Mouse (Mus musculus): ENCODE results near the gene Dab1.

Gene Dab1

DNA sequence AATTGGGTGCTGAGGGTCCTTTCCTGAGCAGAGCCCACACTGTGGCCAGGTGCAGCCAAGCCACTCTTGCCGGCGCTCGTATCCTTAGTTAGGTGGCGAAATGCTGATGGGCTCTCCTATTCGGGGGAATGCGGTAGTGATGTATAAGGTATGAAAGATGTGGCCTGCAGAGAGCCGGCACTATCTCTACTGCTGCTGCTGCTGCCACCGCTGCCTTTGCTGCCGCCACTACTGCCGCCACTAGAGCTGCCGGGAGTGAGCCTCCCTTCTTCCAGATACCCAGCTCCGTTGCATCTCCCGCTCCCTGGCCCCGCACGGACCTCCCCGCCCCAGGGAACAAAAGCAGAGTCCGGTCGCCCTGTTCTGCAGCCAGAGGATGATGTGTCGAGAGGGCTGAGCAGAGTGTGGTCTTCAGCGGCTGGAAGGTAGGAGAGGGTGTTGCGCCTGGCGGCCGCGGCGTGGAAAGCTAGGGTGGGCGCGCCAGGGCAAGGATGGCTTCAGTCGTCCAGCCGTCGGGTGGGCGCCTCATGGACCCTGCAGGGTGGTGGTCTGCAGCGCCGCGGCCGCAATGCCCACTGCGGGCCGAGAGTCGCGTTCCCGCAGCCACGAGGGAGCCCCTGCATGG, at the start of gene Dab1:
Gene Dab1, plus strand, starts transcription at position 39 of the 625 bp plus-strand sequence.
- DNase-seq = no peak

DNA sequence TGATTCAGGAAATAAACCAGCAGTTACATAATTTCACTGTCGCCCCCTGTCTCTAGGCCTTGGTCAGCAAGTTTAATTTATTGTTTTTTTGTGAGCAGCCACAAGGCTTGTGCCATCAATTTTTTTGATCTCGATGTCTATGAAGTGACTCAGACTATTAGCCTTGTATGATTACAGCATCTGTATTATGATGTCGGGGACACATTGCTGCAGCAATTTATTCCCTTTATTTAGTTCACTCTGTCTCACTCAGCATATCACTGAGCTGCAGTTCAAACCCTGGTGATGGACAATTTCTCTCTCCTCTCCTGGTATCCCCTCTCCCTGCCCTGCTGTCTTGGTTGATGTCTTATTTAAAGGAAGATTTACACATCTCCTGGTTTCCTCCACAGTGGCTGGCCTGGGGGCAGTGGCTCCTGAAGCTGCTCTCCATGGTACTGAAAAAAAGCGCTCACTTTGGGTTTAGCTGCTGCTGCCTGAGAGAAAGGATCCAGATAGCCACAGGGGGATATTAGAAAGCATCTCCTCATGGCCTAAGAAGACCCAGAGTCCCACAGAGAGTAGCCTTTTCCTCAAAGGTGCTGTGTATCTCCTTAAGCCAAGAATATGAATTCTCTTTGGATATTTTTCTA, 47.3 kb upstream of the Dab1 start:
- no peak for DNase-seq

DNA sequence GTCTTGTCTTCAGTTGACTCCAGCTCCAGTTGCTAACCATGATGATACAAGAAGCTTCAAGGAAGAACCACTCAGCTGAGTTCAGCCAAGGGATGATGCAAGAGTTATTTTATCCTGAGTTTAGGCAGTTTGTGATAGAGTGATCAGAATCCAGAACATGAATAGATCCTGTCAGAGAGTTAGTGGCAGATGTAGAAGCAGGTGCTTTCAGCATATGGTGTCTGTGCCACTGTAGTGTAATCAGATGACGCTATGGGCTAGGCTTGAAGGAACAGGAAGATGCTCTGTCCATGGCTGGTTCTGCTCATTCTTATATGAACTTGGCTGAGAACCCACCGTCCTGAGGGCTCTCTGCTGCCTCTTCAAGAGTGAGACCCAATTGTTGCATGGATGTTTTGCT, 43.6 kb upstream of the Dab1 start:
- no peak for DNase-seq

- no peak for DNase-seq
These were observed 42.9 kb upstream of the Dab1 start for GRCm38 (mm10) chr4:103576305-103576704.

DNA sequence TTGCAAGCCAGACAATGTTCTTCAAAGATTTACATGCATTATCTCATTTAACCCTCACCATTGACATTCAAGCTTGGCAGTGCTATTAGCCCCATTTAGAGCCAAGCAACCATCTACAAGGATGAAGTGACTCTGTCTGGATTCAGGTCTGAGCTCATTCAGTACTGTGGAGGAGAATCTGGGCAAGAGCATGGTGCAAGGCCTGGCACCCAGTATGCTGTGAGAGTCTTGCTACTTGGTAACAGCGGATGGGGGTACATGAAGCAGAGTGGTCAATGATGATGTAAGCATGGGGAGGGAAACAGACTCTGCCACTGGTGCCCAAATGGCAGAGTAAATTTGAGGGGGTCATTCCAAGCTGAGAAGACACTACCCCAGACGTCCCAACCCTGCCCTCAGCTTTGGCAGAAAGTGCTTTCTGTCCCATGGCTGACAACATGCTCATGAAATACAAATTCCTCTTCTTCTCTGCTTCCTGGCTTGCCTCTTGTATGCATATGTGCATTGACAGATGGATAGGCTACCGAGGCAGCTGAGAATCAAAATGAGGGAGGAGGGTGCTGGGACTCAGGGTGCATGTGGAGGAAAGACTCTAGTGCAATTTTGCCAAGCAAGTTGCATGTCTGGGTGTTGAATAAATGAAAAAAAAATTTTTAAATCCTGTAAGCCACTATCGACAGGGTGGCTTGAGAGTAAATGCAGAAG, 41.9 kb upstream of the Dab1 start:
- DNase-seq = no peak

DNA sequence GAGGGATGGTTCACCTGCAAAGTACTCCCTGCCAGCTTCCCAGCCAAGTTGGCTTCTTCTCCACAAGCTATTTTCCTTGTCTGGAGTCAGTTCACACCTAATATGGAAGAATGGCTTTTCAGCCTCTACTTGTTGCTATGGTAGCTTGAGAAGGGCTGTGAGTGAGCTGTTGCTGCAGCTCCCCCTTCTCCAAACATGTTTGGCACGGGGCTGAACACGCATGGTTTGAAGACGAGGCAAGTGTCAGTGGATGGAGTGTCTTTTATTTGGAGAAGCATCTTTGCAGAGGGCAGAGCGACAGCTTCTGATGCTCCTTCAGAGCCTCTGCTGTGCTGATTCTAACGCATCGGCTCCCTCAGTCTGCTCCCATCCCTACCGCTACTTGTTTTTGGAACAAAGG, 41.3 kb upstream of the Dab1 start:
- no peak for DNase-seq

DNA sequence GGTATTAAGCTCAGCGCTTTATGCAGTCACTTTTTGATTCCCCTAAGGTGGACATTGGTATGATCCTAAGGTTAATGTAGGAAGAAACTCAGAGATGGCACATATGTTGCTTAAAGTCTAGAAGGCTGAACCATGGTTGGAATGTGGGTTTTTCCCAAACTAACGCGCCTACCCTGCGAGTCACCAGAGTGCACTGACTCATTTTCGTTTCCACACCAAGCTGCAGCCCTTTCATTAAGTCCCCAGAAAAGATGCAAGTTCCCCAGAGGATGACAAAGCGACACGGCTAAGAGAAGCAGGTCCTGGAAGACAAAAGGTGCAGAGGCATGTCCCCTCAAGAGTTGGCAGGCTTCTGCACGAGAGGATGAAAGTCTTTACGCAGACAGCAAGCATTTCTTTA, 39.1 kb upstream of the Dab1 start:
- DNase-seq = no peak

DNA sequence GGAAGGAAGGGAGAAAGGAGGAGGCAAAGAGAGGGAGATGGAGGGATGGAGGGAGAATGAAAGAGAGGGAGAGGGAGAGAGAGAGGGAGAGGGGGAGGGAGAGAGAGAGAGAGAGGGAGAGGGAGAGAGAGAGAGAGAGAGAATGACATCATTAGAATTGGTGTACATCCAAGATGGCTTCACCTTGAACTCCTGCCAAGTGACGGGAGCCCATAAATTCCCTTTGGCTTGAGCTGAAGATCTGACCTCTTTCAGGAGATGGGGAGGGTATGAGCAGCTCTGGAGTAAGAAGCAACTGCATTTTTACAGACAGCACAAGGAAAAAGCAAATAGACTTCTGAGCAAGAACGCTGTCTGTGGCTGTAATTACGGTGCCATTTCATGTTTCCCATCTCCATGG, 4.1 kb upstream of the Dab1 start:
- DNase-seq = no peak

DNA sequence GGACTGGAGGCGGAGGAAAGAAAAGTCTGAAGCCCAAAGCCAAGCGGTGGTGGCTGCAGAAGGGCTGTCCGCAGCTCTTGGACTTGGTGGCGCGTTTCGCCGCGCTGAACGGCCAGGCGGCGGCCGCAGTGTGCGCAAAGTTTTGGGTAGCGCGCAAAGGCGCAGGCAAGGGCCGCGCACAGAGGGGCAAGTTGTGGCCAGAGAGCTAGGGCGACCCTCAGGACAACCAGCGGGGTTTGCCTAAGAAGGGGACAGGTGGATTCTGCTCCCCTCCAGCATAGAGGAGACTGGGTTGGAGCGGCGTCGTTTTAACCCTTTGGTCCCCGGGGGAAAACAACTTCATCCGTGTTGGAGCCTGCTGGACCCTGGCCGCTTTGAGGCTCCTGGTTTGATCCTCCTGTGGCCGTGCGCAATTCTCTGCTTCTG, 800 bp downstream of the Dab1 start:
- no peak for DNase-seq

GRCm38 (mm10) chr4:103620590-103621155, 1.5 kb downstream of the Dab1 start:
- DNase-seq = no peak

DNA sequence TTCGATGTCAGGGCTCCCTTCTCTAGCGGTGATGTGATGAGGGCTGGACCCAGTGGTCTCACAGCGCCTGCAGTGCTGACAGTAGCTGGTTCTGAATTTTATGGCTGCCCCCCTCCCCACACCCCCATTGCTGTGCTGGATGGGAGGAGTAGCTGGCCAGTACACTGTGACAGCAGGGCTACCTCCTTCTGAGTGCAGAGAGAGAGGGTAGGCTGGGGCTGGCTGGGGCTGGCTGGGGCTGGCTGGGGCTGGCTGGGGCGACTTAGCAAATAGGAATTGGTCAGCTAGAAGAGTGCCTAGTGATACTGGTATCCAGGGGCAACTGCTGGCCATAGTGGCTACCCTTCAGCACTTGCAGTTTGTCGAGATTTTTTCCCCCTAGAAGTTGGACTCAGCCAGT, 2.4 kb downstream of the Dab1 start:
- DNase-seq = no peak

- no peak for DNase-seq
These were observed 11.0 kb downstream of the Dab1 start for GRCm38 (mm10) chr4:103630177-103630576.

DNA sequence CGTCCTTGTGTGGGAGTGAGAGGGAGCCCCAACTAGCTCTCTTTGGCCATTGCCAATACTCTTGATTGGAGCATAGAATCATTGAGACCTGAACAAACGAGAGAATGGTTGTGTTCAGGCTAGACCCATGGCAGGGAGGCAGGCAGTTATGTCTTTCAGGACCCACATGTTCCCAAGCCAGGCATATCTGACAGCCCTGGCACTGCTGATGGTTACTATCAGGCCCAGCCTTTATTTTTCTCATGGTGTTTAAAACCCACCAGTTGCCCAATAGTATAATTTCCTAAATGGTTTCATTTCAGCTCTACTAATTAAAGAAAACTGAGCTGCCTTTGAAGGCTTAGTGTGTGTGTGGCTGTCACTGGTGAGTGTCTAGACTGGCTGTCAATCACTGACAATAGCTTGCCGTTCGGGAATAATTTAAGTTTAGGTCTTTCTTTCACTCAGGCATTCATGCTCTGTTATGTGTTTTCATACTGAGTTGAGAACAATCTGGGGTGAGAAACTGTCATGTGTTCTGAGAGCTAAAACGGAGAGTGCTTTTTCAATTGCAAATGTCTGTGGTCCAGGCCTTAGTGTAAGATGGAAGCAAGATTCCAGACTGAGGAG, 17.1 kb downstream of the Dab1 start:
- no peak for DNase-seq

DNA sequence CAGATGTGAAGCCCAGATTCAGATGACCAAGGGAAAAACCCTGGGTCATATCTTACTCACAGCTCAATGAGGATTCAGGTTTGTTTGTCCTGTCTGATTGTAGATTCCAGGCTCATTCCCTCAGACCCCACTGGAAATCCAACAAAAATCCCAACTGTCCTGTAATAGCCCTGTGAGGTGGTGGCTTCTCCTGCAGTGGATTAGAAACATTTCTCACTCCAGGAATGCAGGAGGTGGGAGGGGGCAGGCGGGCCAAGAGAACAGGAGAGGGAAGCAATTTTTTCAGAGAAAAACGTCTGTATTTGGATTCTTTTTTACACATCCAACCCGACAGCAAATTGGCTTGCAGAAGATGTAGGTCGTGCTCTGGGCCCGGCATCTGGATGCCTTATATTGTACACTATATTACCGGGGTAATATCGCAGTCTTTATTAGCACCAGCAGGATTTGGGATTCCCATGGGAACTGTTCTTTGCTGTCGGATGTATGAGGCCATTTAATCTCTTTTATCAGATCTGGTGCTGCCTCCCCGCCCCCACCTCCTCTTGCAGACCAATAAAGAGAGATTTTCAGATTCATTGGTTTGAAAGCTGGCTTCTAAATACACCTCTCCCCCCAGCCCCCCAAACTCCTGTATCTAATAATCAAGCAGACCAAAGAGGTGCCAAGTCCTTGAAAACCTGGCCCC, 29.2 kb downstream of the Dab1 start:
- DNase-seq = no peak

- no peak for DNase-seq
These were observed 36.6 kb downstream of the Dab1 start for GRCm38 (mm10) chr4:103655740-103656139.

DNA sequence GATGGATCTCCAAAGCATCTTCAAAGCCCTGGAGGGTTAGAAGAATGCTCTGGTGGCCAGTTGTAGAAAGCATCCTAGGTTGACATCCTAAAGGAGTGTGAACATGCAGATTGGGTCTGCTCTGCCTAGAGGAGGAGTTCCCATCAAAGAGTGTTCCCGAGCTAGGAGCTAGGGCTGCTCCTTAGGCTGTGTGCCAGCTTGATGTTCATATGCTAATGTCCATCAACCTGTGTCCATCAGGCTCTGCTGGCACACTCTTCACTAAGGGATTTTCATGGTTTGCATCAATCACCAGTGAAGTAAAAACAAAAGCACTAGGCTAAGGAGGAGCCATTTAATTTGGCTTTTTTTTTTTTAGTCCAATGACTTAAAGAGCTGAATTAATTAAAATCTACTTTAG, 42.2 kb downstream of the Dab1 start:
- no peak for DNase-seq

DNA sequence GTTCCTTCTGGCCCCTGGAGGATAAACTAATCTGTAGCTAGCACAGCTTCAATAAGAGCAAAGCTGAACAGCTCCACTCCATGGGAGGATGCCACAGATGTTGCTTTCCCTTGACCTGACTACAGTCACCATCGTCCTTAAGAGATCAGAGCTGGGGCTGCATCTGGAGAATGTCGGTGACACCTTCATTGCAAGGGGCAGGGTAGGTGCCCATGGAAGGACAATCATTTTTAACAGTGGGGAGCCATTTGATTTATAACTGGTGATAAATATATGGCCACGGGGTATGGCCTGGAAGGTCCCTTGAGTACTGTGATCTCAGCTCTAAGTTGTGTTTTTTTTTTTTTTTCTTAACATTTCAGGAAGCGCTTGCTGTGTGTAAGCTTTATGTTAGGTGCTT, 48.3 kb downstream of the Dab1 start:
- DNase-seq = no peak

GRCm38 (mm10) chr4:103677195-103677594, 58.0 kb downstream of the Dab1 start:
- no peak for DNase-seq

DNA sequence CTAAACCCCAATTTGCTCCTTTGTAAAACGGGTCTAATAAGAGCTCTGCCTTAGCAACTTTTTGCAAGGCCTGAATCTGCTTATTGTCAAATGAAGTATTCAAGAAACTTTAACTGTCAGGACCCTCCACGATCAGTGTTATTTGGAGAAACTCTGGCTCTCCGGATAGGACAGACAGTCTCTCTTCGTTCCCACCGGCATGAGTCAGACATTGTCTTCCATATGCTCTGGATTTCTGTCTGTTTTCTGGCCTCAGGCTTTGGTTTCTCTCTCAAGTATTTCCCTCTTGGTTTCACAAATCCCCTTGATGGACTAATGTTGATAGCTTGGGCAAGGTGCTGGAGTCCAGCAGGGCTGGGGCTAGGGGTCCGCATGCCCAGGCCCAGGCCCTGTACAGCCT, 59.3 kb downstream of the Dab1 start:
- DNase-seq = no peak

DNA sequence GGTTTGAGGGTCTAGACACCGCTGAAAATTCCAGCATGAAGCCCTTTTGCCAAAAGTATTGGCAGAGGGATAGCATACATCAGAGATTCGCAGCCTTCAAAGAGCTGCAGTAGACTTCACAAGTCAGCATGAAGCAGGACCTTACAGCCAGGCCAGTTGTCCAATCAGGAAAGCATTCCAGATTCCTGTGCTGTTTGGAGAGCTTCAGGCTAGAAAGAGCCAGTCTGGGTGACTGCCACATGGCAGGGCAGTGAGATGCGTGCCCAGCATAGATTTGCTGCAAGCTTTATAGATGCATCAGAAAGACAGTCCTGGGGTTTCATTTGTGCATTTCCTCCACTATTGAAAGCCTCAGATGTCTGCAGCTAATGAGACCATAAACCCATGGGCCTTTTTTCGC, 66.0 kb downstream of the Dab1 start:
- peak; percentile 39 for DNase-seq

DNA sequence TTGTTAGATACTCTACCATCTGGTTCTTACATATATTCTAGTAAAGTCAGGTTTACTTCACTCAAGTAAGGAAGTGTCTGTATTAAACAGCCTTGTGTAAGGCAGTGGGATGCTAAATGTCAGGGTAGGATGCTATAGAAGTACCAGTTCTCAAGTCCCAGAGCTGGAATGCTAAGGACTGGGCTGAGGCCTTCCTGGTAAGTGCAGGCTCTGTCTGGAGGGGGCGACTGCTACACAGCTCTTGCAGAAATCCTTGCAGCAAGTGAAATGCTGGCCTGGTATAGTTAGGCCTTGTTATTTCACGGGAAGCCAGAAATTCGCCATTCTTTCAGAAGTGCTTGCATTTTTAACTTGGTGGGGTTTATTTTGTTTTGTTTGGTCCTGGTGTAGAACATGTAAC, 72.6 kb downstream of the Dab1 start:
- no peak for DNase-seq

- DNase-seq = no peak
These were observed 80.6 kb downstream of the Dab1 start for GRCm38 (mm10) chr4:103699755-103700154.

DNA sequence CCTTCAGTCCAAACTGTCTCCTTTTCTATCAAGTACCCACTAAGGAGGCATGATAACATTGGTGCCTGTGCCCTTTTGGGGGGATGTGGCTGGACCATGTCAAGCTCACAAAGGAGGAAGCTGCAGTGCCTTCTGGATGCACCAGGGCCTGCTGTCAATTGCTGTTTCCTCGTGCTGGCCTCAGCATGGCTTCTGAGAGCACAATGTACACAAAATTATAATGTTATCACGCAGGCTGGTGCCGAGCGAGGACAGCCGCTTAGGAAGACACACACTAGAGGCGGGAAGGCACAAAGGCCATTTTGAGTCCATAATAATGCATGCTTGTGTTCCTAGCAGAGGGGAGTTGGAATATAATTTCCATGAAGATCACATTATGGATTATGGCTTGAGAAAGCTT, 81.2 kb downstream of the Dab1 start:
- DNase-seq = no peak

Measured in cerebellum, adult 8-10 months (tissue).